Mouse (Mus musculus): ENCODE results near the gene Defb21.
A peak's percentile ranks its signal among the peaks of the same experiment; 100 is the strongest.

Defb21 gene

DNA sequence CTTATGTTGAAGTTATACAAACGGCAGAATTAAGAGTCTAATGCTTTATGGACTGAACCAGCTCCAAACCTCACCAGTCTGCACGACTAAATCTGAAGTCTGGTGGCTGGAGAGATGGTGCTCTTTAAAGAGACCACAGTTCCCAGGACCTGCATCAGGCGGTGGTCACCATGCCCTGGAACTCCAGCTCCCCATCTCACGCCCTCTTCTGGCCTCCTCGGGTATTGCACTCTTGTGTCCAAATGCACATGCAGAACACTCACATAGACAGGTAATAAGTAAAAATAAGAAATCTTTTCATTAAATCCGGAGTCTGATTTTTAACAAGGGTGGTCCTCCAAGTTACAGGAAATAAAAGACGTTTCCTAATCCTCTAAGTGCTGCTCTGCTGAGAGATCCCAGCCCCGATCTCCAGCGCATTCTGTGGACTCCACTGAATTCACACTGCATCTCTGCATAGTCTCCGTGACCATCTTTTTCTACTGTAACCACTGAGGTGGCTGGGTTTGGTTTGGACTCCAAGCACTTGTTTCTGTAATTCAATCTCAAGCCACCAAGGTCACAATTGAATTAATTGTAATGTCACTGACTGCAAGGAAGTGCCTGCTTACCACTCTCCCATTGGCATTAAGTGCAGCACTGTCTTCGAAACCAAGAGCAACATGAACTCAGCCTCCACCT is at the start of gene Defb21:
Defb21 (plus strand) TSS at position 631 of the 681 bp plus-strand sequence.
- DNase-seq (ENCODE audit: low read depth, low spot score): no peak

DNA sequence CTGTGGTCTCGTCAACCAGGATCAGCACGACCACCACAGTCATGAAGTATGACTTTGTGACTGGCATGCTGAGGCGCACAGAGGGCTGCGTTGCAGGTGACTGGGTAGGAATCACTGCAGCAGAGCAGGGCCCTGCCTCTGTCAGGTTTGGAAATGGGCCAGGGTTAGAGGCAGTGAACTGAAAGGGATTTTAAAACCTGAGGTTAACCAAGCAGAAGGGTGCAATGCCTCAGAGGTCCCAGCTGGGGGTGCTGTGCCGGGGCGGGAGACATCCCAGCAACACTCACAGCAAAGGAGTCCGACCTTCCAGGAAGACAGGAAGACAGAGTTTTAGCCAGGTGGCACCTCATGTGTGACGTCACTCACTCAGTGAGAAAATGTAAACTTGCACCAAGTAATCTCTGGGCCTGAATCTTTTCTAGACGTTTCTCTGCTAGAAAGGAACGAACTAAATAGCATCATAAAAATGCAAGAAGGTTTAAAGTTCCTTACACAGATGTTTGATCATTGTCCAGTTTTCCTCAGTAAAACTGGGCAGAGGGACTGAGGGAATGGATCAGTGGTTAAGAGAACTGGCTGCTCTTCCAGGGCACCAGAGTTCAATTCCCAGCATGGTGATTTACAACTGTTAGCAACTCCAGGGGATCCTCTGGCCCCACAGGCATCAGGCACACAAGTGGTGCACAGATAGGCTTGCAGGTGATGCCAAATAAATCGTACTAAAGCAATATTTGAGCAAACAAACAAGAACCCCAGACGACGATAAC is 32.4 kb upstream of the Defb21 start, which contains the start of gene Defb29:
Defb29 (minus strand) TSS at position 155 of the 767 bp plus-strand sequence.
- no peak for DNase-seq (ENCODE audit: low read depth, low spot score)

DNA sequence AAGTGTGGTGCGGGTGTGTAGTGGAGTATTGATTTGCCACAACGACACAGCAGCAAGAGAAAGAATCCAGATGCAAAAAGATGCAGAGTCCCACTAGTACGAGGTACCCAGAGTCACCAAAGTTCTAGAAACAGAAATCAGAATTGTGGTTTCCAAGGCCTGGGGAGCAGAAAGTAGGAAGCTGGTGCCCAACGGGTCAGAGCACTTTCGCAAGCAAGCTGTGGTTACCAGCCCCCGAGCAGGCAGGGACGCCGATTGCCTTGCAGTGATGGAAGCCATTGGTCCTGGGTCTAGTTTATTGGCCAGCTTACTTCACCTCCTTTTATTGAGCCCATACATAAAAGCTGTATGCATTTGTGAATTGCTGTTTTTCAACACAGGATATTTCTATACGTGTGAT is 30.6 kb upstream of the Defb21 start:
- DNase-seq (ENCODE audit: low read depth, low spot score): no peak

DNA sequence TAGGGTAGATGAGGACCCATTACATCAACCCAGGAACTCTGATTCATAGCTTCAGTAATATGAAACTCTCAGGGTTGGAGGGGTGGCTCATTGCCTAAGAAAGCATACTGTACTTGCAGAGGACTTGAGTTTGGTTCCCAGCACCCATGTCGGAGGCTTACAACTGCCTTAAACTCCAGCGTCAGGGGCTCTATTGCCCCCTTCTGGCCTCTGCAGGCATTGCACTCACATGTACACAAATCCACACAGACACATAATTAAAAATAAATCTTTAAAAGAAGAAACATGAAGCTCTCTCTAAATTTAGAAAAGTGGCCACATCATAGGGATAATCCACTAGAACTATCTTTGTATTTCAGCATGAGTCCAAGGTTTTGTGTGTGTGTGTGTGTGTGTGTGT is 29.6 kb upstream of the Defb21 start:
- DNase-seq (ENCODE audit: low read depth, low spot score): no peak

DNA sequence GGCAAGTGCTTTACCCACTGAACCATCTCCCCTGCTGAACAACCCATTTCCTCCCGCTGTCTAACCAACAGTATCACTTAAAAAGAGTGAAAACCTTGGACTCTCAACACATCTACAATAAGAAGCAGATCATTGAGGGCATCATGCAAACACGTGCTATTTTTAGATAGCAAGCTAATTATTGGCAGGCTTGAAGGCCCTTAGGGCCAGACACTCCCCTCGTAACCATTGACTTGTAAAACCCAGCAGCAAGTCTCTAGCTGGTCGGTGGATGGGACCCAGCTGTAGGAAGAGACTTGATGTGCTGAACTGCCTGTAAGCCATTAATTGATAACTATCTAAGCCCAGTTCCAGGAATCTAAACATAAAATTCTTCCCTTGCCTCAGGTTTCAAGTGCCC is 29.1 kb upstream of the Defb21 start:
- no peak for DNase-seq (ENCODE audit: low read depth, low spot score)

DNA sequence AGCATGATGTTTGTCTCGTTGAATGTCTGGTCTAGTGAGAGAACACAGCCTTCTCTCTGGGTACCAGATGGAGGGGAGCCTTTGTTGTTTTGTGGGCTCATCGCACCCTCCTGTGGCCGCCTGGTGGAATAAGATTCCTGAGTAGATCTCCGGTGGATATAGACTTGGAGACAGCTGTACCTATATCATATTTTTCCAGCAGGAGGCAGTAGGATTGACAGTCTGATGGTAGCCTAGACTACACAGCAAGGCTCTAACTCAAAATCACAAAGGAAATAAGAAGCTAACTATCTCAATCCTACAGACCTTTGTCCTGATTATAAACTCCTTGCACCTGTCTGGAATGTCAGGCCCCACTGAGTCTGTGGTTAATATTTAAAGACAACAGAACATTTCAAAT is 27.9 kb upstream of the Defb21 start:
- no peak for DNase-seq (ENCODE audit: low read depth, low spot score)

DNA sequence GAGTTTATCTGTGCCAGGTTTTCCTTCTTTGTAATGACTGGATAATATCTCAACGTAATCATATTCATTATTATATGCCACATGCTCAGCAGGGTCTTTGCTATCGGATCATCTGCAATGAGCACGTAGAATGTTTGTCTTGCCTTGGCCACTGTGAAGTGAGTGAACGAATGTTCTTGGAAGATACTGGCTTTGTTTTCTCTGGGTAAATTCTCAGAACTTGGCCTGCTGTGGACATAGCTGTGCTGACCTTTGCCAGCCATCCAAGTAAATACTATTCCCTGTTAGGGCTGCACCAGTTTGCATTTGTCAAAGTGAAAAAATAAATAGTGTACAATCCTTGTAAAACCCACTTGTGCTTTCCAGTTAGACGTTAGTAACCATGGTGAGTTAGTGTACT is 24.4 kb upstream of the Defb21 start:
- no peak for DNase-seq (ENCODE audit: low read depth, low spot score)

DNA sequence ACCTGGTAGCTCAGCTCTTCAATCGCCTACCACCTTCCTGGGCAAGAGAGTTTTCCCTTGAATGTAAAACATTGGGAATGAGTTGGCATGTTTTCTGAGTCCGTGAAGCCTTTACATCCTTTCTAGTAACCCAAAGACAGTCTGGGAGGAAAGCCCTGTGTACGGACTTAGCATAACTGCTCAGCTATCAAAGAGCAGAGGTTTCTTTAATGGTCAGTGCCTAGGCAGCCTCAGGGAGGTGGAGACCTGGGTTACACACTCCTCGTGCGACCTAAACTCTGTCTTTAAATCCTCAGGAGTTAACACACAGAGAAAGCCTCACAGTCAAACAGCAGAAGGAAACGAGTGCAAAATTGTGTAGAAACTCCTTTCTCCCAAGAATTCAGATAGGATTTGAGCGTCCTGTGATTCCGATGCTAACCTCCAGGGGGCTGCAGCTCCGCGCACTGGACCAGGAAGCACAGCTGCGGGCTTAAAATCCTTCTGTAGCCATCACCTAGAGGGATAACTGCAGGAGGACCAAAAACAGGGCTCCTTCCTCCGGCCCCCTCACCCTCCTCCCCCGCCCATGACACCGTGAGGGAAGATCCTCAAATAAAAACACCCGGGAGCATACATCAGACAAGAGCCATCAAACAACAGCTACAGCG is 18.6 kb upstream of the Defb21 start:
- DNase-seq (ENCODE audit: low read depth, low spot score): peak; percentile 46

DNA sequence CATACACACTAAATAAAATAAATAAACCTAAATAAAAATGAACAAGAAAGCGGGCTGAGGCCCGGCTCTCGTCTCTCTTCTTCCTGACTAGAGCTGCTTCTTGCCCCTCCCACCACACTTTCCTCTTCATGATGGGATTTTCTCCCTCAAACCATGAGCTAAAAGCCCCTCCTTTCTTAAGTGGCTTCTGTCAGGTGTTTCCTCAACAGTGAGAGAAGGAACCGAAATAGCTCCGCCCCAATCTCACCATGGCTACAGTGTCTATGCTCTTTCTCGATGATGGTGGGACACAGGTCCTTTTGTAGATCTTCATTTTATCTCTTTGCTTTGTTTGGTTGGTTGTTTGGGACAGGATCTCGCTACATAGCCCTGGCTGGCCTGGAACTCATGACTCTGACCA is 15.9 kb upstream of the Defb21 start:
- DNase-seq (ENCODE audit: low read depth, low spot score): no peak

DNA sequence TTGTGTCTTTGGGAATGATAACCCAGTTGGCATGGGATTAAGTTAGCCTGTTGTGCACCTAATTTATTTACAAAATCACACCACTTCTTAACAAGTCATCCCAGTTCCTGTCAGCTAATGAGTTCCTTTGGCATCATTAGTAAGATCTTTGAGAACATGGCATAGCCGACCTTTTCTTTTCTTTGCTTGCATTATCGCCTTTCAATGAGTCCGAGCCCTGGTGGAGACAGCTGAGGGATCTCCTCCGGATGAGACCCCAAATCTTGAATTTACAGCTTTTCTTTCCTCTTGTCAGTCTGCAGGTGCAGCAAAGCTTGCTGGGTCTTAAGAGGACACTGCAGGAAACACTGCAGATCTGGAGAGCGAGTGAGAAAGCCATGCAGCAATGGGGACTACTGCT is 3.5 kb upstream of the Defb21 start, which contains the start of gene Gm17416:
Gm17416 (plus strand) TSS at position 301 of the 400 bp plus-strand sequence.
- DNase-seq (ENCODE audit: low read depth, low spot score): no peak

DNA sequence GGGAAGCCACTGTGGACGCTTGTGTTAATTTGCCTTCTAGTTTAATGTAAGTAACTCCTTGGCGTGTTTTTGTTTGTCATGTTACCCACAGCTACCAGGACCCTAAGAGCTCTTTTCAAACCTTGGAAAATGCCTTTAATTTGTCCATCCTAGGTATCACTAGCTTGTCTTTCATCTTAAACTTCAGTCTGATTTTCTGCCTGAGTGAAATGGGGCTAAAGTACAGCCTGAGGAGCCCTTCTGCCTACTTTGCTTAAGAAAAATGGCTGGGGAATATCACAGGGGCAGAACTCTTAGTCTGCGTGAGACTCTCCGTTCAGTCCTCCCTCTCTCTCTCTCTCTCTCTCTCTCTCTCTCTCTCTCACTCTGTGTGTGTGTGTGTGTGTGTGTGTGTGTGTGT is 2.7 kb upstream of the Defb21 start:
- no peak for DNase-seq (ENCODE audit: low read depth, low spot score)

DNA sequence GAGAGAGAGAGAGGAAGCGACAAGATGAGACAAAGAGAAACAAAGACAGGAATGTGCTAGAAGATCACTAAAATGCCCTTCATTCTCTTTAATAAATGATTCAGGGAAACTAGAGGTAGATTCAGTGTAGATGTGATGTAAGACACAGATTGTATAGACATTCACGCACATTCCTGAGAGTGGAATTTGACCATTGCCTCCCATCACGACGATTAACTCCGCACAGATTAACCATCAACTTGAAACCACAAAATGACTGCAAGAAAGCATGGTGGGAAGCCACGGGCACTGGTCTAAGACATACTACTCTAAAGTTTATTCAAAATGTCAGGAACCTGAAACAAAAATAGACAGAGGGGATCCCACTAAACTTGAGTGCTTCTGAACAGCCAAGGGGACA is 2.2 kb upstream of the Defb21 start:
- DNase-seq (ENCODE audit: low read depth, low spot score): no peak

DNA sequence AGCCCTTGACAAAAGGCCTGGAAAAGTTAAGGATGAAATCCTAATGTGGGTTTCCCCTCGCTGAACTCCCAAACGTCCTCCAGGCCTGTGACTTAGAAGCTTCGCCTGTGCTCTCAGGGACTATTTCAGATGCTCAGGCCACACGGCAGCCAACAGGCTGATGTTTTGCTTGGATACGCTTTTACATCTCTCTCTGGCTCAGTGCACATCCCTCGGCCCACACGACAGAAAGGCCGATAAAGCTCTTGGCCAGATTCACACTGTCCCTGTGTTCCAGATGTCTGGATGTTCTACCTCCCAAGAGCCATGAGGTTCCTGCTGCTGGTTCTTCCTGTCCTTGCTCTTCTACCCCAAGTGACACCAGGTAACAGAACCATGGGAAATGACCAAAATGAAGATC is 940 bp downstream of the Defb21 start:
- no peak for DNase-seq (ENCODE audit: low read depth, low spot score)

DNA sequence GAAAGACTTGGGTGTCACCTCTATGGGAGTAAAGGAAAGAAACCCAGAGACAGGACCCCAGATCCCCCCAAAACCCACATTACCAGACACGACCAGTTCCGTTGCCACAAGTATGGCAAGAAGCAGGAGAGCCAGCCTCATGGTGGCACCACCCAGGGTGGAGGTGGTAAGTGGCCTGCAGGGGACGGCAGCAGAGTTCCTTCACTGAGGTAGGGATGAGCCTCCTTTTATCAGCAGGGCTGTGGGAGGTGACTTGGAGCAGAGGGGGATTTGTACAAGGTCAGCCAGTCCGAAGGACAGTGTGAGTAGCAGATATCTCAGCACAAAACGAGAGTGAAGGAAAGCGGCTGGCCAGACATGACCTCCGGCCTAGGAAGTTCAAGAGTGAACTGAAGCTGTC is 7.6 kb downstream of the Defb21 start, which contains the start of gene Defb19:
Defb19 (minus strand) TSS at position 206 of the 400 bp plus-strand sequence.
- no peak for DNase-seq (ENCODE audit: low read depth, low spot score)

DNA sequence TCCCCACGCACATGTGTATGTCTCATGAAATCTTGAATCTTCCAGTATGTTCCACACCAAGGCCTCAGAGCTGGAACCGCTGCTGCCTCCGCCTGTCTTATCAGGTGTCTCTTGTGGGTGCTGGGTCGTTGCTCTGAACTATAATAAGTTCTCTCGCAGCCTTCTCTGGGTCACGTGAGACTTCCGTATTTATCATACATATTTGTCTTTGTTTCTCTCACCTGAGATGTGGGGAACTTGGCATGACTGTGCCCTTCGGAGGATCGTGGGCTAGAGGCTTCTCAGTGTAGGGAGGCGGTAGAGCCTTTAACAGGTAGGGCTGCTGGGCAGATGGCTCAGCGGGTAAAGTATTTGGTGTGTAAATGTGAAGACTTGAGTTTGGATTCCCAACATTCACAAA is 8.1 kb downstream of the Defb21 start:
- no peak for DNase-seq (ENCODE audit: low read depth, low spot score)

DNA sequence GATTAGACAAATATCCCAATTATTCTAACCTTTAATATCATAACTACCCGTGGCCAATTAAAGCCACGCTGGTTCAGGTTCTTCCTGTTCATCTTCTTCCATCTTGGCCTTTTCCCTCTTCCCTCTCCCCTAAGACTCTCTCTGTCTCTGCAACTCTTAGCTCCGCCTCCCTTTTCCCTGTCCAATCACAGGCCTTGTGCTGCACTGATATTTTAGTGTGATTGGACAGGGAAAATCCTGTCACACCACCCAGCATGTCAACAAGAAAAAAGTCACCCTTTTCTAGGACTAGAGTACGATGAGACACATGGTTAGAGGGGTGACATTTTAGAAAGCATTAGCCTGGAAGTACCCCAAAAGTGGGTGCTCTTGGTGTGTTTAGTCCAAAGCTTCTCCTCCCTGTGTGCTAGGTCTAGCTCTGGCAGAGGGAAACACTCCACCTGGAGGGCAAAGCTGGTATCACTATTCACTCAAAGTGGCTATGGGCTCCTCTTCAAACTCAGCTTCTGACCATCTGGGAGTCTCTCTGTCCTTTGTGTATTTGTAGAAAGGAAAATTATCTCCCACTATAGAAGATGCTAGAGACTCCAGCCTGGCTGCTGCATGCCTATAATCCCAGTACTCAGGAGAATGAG is 14.5 kb downstream of the Defb21 start:
- DNase-seq (ENCODE audit: low read depth, low spot score): no peak

DNA sequence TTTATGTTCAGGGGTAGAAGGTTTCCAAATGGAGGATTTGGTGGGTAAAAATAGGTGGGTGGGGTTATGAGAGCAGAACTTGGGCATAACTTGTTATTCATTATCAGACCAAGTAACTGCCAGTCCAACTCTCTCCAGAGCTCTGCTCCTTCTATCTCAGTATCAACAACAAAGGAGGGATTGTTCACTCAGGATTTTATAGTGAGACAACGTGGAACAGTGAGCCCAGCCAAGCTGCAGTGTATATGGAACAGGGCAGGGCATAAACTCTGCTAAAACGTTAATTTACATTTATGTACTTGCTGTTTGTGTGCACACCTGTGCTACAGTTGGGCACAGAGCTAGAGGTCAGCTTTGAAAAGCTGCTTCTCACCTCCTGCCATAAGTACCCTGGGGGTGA is 15.9 kb downstream of the Defb21 start:
- no peak for DNase-seq (ENCODE audit: low read depth, low spot score)

DNA sequence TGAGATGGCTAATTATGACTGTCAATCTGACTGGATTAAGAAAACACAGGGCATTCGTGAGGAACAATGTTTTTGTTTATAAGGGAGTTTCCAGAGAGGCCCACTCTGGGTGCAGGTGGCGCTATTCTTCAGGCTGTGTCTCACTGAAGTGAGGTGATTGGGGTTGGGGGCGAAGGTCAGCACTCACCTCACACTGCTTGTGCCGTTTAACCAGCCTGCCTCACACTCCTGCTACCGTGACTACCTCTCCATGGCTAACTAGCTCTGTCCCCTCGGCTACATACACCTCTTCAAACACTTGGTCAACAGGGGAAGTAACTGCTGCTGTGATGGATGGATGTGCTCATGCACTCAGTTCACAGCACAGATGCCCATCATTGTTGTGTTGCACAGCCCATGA is 16.5 kb downstream of the Defb21 start:
- DNase-seq (ENCODE audit: low read depth, low spot score): no peak

DNA sequence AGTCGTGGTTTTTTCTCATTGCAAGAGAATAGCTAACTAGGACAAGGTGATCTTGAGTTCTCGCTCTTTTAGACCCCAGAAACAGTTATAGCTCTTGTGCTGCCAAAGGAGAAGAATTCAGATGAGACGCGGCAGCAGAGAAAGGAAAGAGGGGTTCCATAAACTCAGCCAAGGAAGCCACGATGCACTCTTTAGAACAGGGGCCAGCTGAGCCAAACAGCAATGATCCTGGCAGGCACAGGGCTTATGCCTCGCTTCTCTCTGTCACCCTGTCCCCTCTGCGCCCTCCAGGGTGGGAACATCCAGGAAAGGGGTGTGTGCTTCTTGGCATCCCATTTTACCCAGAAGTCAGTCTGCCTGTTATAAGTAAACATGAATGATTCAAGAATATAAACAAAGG is 26.8 kb downstream of the Defb21 start, which contains the start of gene Defb45:
Defb45 (minus strand) TSS at position 101 of the 400 bp plus-strand sequence.
- no peak for DNase-seq (ENCODE audit: low read depth, low spot score)

DNA sequence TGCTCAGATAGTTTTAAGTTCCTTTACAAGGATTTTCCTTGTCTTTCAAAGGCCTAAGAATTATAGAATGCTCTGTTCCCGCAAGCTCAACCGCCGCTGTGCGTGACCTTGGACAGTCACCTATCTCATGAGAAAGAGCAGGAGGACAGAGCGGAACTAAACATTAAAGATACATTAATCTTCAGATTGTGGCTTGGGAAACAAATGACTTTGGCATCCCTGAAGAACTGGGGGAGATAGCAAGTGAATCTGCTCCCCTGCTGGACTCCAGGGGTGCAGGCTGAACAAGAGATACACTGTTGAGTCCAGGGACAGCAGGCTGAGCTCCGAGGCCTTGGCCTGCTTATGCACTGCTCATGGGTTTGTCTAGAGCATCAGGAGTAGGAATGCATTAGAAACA is 27.5 kb downstream of the Defb21 start:
- no peak for DNase-seq (ENCODE audit: low read depth, low spot score)

DNA sequence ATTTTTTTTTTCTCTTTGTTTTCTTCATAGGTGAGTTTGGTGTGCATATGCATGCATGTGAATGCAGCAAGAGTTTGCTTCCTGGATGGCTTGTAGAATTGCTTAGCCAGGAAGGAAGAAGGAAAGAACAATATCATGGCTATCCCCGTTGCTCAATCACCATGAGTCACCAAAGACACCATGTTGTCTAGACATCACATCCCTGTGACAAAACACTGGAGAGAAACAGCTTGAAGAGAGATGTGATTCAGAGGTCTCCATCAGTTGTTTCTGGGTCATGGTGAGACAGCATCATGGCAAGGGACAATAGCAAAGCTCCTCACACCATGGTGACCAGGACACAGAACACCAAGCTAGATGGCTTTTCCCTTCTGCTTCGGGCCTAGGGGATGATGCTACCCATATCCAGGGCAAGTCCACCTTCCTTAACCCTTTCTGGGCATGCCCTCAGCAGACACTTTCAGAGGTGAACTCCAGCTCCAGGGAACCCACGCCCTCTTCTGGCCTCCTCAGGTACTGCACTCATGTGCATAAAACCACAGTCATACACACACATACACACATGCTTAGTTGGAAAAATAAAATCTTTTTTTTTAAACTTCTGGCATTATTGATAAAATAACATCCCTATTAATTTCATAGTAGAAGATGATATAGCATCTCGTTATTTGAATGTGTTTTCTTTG is 28.9 kb downstream of the Defb21 start:
- DNase-seq (ENCODE audit: low read depth, low spot score): no peak

Measured in embryo, embryonic 11.5 days (tissue).